Mouse (Mus musculus) left cerebral cortex, postnatal 25 days (tissue): Measurements from ENCODE around the gene Cyp1a1. TPM values are rescaled to one million over a fixed set of nuclear protein-coding genes. Genes with fewer than 3 reads are reported as not detected.
A peak's percentile ranks its signal among the peaks of the same experiment; 100 is the strongest.
"Not testable (repeated sequence)": the region's sequence is repeated elsewhere in the genome, so short reads cannot be mapped to it uniquely, and the experiment has no call there.

Experiments
- DNase-seq, 2 experiments: peaks; one replicate each; pipeline ENCODE4 v3.0.0; 2022; ENCODE audit warnings: low spot score in 2 of 2, mixed read lengths in 1 of 2
- intact Hi-C: fragments of 180-260 bp; cut with DNase I; formaldehyde crosslinking; loops from one replicate; pipeline ENCODE4 v1.15.1; 2025
- total RNA-seq, 2 experiments: library from RNA; stranded (reverse); gene quantifications; 2 replicates each; pipeline ENCODE4 v1.2.3; 2021

Gene Cyp1a1
- total RNA-seq, 2 experiments from 2014 or later: 0.14 TPM; not detected in 1

GRCm38 (mm10) chr9:57694108-57694507 lies 6.4 kb downstream of the Cyp1a1 start:
- no peak for DNase-seq
- intact Hi-C loops: no loop called here

GRCm38 (mm10) chr9:57696380-57697285 lies 8.9 kb downstream of the Cyp1a1 start:
- intact Hi-C loops: no loop called here
- DNase-seq: peak; percentile 64 to 79

GRCm38 (mm10) chr9:57697380-57697779 lies 9.7 kb downstream of the Cyp1a1 start:
- intact Hi-C loops: no loop called here

GRCm38 (mm10) chr9:57698466-57699150 lies 10.9 kb downstream of the Cyp1a1 start:
- peak; percentile 38 to 69 for DNase-seq
- intact Hi-C loops: no loop called here

More at GRCm38 (mm10) chr9:57697380-57697779, 9.7 kb downstream of the Cyp1a1 start:
- DNase-seq: no peak

- DNase-seq: no peak
- intact Hi-C loops: no loop called here
Observed at GRCm38 (mm10) chr9:57706496-57706895, 18.8 kb downstream of the Cyp1a1 start.

- intact Hi-C loops: no loop called here
Observed at GRCm38 (mm10) chr9:57708068-57708719, 20.5 kb downstream of the Cyp1a1 start, which contains the start of gene Edc3. Edc3 (plus strand) TSS chr9:57708540.

GRCm38 (mm10) chr9:57708720-57709274 lies 21.1 kb downstream of the Cyp1a1 start:
- DNase-seq: peak; percentile 64 to 65
- intact Hi-C loops: no loop called here

More at GRCm38 (mm10) chr9:57708068-57708719, 20.5 kb downstream of the Cyp1a1 start, which contains the start of gene Edc3:
- DNase-seq: peak; percentile 84 to 86

- intact Hi-C loops: not testable (repeated sequence)
Observed at GRCm38 (mm10) chr9:57710214-57710613, 22.5 kb downstream of the Cyp1a1 start.

GRCm38 (mm10) chr9:57712194-57712593 lies 24.5 kb downstream of the Cyp1a1 start:
- intact Hi-C loops: no loop called here
- DNase-seq: no peak

More at GRCm38 (mm10) chr9:57710214-57710613, 22.5 kb downstream of the Cyp1a1 start:
- not testable (repeated sequence) for DNase-seq

- no peak for DNase-seq
- intact Hi-C loops: no loop called here
Observed at GRCm38 (mm10) chr9:57718408-57718807, 30.7 kb downstream of the Cyp1a1 start.

- intact Hi-C loops: no loop called here
- no peak for DNase-seq
Observed at GRCm38 (mm10) chr9:57720736-57721135, 33.0 kb downstream of the Cyp1a1 start.

GRCm38 (mm10) chr9:57722371-57722770 lies 34.6 kb downstream of the Cyp1a1 start:
- intact Hi-C loops: no loop called here
- DNase-seq: no peak

- intact Hi-C loops: no loop called here
Observed at GRCm38 (mm10) chr9:57723315-57723715, 35.6 kb downstream of the Cyp1a1 start.

GRCm38 (mm10) chr9:57723796-57724195 lies 36.1 kb downstream of the Cyp1a1 start:
- intact Hi-C loops: no loop called here
- no peak for DNase-seq

More at GRCm38 (mm10) chr9:57723315-57723715, 35.6 kb downstream of the Cyp1a1 start:
- DNase-seq: peak; percentile 44 to 50

- intact Hi-C loops: no loop called here
- no peak for DNase-seq
Observed at GRCm38 (mm10) chr9:57724701-57725100, 37.0 kb downstream of the Cyp1a1 start.

- no peak for DNase-seq
- intact Hi-C loops: no loop called here
Observed at GRCm38 (mm10) chr9:57728312-57728711, 40.6 kb downstream of the Cyp1a1 start.

GRCm38 (mm10) chr9:57733606-57734005 lies 45.9 kb downstream of the Cyp1a1 start:
- intact Hi-C loops: no loop called here
- no peak for DNase-seq

- DNase-seq: no peak
- intact Hi-C loops: no loop called here
Observed at GRCm38 (mm10) chr9:57739863-57740262, 52.1 kb downstream of the Cyp1a1 start.

GRCm38 (mm10) chr9:57744462-57745091 lies 56.8 kb downstream of the Cyp1a1 start:
- intact Hi-C loops: loop anchor here (1.0 kb wide), 1 partner anchor 84 kb away; no protein-coding TSS in a partner anchor
- peak in 1 of 2 experiments; percentile 65 for DNase-seq
